Mouse (Mus musculus) layer of hippocampus, adult 9-11 months (tissue): Measurements from ENCODE around the gene Mrpl38.
"Not testable (repeated sequence)": the region's sequence is repeated elsewhere in the genome, so short reads cannot be mapped to it uniquely, and the experiment has no call there.

ENCODE experiments used
- DNase-seq: peaks from one replicate; pipeline ENCODE4 v3.0.0; 2022

Gene Mrpl38

DNA sequence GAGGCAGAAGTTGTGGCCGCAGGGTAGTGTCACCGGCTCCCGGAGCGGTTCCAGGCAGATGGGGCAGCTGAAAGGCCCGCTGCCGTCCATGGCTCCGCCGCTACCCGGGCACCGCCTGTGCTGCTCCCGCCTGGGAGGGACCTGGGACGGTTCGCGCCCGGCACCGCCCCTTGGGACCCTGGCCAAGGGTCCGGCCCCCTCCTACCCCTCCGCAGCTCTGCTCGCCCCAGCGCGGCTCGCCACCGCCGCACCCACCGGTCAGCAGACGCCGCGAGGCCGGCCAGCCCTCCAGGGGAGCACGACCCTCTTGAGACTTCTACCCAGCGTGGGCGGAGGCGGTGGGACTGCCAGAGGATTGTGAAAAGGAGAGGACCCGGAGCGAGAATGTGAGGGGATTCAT is 28.5 kb downstream of the Mrpl38 start:
- no peak for DNase-seq

GRCm38 (mm10) chr11:116109441-116110081 is 29.1 kb downstream of the Mrpl38 start:
- no peak for DNase-seq

DNA sequence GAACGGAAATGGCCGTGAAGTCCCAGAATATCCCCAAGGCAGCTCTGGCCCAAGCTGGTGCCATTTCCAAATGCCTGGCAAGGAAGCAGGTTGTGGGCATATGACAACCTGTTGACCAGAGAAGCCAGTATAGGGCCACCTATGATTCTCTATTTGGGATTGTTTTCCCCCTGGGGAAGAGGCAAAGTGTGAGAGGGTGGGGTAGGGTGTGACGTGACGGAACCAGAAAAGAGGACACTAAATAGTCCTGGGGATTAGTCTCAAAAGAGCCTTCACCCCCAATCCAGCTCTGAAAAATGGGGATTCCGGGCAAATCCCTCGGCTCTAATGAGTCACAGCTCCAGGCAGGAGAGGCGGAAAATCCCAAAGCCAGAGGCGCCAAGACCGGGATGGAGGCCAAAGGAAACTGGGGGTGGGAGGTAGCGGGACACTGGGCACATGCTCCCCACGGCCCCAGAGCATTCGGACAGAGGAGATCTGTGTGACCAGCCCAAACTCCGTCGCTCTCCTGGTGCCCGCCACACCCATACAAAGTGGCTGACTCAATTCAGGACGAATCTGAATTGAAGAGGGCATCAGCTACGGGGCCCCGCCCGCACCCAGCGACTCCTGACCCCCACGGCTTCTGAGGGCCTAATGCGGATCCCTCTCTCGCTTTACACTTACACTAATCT is 30.1 kb downstream of the Mrpl38 start:
- DNase-seq, result no peak

GRCm38 (mm10) chr11:116107777-116108285 is 30.8 kb downstream of the Mrpl38 start:
- no peak for DNase-seq

DNA sequence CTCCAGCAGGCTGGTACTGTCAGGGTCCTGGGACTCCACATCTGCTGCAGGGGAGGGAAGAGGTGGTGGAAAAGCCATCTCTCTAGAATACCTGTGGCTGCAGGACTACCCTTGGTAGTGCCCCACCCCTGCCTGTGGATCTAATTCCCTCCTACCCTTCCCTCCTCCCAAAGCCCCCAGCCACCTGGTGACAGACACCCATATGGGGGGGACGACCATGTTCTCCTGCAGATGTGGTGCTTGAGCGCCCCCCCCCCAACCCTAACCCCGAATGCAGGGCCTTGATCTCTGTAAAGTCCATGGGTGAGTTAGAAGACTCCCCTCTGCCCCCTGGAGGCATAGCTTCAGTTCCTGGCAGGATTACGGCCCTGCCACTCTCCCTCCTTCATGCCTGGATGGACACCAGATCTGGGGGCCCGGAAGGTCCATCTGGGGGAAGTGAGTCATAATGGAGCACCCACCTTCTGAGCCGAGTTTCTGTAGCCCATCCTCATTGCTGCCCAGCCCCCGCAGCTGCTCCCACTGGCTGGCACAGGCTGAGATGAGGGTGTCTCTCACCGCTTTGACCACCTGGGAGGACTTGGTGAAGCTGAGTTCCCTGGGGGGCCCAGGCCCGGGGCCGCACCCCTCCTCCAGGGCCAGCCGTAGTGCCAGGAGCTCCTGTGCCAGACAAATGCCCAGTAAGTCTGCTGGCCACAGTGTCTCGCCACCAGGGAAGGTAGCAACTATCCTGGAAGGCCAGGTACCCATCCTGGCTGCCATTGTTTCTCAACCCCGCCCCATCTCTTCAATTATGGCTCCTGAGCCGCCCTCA is 31.5 kb downstream of the Mrpl38 start:
- no peak for DNase-seq

GRCm38 (mm10) chr11:116106154-116106962 is 32.3 kb downstream of the Mrpl38 start:
- no peak for DNase-seq

DNA sequence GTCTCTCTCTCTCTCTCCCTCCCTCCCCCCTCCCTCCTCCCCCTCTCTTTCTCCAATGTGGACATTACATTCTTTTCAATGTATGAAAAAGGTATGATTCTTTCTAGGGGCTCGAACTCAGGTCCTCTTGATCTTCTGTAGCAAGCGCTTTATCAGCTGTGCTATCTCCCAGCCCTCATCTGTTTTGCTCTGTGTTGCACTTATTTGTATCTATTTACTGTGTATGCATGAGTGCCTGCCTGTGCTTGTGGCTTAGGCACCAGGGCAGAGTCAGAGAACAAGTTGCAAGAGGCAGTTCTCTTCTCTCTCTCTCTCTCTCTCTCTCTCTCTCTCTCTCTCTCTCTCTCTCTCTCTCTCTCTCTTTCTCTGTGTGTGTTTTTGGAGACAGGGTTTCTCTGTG is 33.6 kb downstream of the Mrpl38 start:
- no peak for DNase-seq

GRCm38 (mm10) chr11:116104006-116104646 is 34.5 kb downstream of the Mrpl38 start:
- DNase-seq, result no peak

DNA sequence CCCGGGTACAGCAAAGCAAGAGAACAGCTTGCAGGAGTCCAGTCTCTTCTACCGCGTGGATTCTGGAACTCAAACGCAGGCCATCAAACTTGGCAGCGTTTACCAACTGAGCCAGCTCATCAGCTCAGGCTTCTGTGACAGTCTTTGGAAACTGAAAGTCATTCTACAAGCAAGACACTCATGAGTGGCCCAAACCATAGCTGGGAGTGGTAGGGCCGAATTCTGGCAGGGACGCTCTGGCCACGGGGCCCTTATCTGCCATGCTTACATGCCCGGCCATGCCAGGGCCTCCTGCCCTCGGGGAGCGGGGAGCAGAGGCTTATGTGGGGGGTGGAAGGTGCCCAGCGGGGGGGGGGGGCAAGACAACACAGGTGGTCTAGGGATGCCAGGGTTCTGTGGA is 35.1 kb downstream of the Mrpl38 start:
- DNase-seq, result no peak

GRCm38 (mm10) chr11:116102472-116102871 is 36.2 kb downstream of the Mrpl38 start:
- no peak for DNase-seq

- no peak for DNase-seq
Observed at GRCm38 (mm10) chr11:116101931-116102381, 36.7 kb downstream of the Mrpl38 start.

- no peak for DNase-seq
Observed at GRCm38 (mm10) chr11:116100839-116101238, 37.8 kb downstream of the Mrpl38 start.

GRCm38 (mm10) chr11:116100385-116100784 is 38.3 kb downstream of the Mrpl38 start:
- DNase-seq, result no peak

DNA sequence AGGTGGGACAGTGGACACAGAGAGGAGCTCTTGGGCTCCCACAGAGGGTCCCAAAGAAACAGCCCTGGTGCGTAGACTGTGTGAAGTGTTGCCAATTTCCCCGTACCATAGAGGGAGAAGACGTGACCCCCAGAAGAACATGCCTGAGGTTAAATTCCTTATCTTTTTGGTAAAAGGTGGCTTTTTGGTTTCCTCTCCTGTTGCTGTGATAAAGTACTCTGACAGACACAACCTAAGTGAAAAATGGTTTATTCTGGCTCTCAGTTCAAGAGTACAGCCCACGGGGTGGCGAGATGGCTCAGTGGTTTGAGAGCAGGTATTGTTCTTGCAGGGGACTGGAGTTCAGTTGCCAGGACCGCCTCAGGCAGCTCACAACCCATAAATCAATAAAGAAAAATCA is 39.2 kb downstream of the Mrpl38 start:
- DNase-seq, result no peak

GRCm38 (mm10) chr11:116098711-116099460 is 39.8 kb downstream of the Mrpl38 start:
- DNase-seq, result no peak

DNA sequence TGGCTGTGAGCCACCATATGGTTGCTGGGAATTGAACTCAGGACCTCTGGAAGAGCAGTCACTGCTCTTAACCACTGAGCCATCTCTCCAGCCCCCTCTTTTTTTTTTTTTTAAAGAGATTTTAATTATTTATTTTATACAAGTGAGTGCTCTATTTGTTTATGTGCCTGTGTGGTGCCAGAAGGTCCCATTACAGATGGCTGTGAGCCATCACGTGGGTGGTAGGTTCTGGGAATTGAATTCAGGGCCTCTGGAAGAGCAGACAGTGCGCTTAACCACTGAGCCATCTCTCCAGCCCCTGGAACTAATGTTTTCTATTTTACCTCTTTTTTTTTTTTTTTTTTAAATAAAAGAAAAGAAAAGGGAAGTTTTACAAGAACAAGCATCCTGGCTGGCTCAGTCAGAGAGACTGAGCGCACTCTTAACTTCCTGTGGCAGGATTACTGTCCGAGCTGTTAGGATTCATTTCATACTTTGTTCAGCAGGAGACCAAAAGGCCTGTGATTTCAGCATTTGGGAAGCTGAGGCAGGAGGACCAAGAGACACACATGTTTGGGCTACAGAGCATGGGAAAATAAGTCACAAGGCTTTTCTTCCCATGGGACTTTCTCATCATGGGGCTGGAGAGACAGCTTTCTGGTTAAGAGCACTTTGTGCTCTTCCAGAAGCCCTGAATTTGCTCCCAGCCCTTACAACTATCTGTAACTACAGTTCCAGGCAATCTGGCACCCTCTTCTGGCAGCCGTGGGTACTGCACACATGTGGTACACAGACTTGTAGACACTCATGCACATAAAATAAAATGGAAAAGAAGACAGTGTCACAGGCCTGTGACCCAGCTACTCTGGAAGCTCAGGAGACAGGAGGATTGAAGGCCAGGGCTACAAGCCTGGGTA is 42.2 kb downstream of the Mrpl38 start:
- DNase-seq, result no peak

DNA sequence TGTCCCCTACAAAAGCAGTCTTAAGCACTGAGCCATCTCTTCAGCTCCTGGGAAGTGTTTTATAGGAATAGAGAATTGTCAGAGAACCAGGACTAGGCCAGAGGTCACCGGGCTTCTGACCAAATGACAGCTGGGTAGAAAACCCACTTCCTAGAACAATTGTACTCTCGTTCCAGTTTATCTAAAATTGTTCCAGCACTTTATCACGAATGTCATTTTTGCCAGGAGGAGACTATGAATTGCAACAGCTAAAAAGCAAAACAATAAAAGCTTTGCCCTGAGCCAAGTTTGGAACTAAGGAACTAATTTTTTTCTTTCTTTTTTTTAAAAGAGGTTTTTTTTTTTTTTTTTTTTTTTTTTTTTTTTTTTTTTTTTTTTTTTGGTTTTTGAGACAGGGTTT is 43.1 kb downstream of the Mrpl38 start:
- no peak for DNase-seq

- DNase-seq, result no peak
Observed at GRCm38 (mm10) chr11:116093771-116094565, 44.7 kb downstream of the Mrpl38 start.

DNA sequence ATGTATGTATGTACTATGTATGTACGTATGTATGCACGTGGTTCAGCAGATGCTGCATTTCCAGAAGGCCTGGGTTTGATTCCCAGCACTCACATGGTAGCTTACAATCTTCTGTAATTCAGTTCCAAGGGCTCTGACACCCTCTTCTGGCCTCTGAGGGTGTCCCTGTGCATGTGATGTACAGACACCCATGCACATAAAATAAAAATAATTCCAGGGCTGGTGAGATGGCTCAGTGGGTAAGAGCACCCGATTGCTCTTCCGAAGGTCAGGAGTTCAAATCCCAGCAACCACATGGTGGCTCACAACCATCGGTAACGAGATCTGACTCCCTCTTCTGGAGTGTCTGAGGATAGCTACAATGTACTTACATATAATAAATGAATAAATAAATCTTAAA is 45.7 kb downstream of the Mrpl38 start:
- DNase-seq, result not testable (repeated sequence)

- no peak for DNase-seq
Observed at GRCm38 (mm10) chr11:116091591-116091990, 47.1 kb downstream of the Mrpl38 start.
